Mouse (Mus musculus) 416B (cell line): Measurements from ENCODE around the gene Chst5.
A peak's percentile ranks its signal among the peaks of the same experiment; 100 is the strongest.
"Not testable (repeated sequence)": the region's sequence is repeated elsewhere in the genome, so short reads cannot be mapped to it uniquely, and the experiment has no call there.

Source experiments
- DNase-seq: peaks from one replicate; pipeline ENCODE4 v3.0.0; 2011; ENCODE audit warnings: low read depth

Gene Chst5

DNA sequence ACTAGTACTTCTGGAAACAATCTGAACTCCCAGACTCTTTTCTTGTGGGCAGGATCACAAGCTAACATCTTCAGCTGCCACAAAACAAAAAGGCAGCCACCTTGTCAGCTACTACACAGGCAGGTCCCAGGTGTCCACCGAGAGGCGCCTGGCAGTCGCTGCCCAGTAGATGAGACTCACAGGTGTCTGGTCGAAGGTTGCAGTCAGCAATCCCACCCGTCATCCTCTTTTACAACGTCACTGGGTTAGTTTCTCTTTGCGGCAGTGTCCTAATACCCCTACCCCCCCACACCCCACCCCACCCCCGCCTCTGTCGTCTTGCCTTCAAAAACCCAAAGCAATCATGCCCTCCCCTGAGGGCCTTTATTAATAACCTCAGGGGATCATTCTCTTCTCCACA lies 34.5 kb downstream of the Chst5 start:
- DNase-seq = no peak

DNA sequence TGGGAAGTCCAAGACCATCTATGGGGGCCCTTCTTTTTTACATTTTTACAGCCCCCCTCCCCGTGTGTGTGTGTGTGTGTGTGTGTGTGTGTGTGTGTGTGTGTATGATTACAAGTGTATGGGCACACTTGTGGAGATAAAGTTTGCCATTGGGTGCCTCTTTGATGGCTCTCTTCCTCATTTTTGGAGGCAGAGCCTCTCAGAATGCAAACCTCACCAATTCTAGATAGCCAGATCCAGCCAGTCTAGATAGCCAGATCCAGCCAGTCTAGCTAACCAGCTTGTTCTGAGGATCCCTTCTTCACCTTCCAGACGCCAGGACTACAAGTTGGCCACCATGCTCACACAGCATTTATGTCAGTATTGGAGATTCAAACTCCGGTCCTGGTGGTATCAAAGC lies 39.0 kb downstream of the Chst5 start:
- DNase-seq = no peak

- DNase-seq = no peak
Observed at GRCm38 (mm10) chr8:111870379-111870778, 39.9 kb downstream of the Chst5 start.

DNA sequence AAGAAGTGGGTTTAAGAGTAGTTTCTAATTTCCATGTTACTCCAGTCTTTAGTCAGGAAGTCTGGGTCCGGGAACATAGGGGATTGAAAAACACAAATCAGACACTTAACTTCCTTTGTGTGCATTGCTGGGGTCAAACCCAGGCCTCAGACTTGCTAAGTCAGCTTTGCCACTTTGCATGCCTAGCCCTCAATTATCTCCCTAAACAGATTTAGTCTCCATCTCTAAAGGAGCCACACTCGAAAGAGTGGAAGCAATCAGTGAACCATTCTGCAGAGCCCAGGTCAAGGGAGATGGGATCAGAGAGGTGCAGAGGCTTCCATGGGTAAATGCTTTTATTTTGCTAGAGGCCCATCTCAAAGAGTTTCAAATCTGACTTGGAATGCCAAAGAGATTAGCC lies 41.6 kb downstream of the Chst5 start:
- no peak for DNase-seq

DNA sequence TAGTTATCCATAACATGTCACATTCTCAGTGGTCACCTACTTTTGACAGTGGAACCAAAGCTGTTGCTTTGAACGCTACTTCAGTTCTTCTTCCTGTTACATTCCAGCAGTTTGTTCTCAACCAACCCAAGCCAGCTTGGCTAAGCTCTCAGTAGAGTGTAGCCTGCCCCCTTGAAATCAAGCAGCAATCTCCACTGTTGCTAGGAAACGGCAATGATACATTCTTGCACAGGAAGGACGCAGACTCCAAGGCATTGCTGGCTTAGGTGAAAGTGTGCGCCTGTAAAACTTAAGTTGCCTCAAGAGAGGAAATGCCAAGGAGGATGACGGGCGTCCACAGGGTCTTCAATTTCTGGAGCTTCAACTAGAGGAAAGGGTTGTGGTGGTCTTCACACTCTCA lies 44.4 kb downstream of the Chst5 start:
- no peak for DNase-seq

- DNase-seq = peak; percentile 40
Observed at GRCm38 (mm10) chr8:111865130-111865852, 45.0 kb downstream of the Chst5 start.

DNA sequence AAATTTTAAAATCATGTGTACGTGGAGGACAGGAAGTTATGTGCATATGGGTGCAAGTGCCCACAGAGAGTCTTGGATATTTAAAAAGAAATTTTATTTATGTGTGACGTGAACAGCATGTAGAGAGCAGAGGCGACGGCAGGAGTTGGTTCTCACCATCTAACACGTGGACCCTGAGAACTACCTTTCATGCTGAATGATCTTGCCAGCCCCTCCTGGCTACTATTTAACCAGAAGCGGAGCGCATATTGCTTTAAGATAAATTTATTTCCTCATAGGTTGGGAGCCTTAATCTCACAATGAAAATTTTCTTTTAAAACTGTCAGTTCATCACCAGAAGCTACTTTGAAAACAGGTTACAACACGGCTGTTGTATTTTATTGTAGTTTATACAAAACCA lies 45.6 kb downstream of the Chst5 start:
- DNase-seq = no peak

GRCm38 (mm10) chr8:111863280-111863679 lies 47.0 kb downstream of the Chst5 start:
- DNase-seq = peak; percentile 80

- DNase-seq = no peak
Observed at GRCm38 (mm10) chr8:111855977-111856376, 54.3 kb downstream of the Chst5 start.

DNA sequence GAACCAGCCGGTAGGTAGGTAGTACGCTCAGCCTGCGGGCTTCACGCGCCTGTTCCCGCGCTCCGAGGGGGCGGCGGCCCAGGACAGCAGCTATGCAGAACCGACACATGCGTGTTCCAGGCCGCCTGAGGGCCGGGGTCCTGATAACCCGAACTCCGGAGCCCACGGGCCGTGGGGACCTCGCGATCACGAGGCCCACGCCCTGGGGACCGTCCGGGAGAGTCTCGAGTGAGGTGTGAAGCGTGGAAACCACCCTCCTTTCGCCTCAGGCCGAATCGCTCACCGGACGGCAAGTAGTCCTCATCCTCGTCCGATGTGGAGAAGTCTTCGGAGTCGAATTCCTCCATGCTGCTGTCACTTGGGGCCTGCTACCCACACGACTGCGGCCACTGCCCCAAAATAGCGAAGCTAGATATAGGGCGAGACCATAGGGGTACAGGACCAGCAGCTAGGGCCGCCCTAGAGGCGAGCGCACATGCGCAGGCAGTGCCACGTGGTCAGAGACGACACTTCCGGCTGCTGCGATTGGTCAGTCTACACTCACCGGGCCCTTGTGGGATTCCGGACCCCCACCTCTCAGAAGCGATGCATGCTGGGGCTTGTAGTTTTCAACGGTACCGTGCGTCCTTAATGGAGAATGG lies 56.3 kb downstream of the Chst5 start, which contains the start of gene Cfdp1:
Gene Cfdp1, minus strand, starts transcription at position 431 of the 641 bp plus-strand sequence.
- DNase-seq = peak; percentile 97

DNA sequence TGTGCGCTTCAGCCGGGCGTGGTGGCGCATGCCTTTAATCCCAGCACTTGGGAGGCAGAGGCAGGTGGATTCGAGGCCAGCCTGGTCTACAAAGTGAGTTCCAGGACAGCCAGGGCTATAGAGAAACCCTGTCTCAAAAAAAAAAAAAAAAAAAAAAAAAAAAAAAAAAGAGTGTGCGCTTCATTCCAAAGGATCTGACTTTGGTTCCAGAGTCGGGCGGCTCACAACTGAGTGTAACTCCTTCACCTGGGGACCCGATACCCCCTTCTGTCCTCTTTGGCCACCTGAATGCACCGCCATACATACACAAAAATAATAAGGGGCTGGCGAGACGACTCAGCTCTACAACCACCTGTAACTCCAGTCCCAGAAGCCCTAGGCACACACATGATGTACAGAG lies 57.0 kb downstream of the Chst5 start:
- DNase-seq = not testable (repeated sequence)

DNA sequence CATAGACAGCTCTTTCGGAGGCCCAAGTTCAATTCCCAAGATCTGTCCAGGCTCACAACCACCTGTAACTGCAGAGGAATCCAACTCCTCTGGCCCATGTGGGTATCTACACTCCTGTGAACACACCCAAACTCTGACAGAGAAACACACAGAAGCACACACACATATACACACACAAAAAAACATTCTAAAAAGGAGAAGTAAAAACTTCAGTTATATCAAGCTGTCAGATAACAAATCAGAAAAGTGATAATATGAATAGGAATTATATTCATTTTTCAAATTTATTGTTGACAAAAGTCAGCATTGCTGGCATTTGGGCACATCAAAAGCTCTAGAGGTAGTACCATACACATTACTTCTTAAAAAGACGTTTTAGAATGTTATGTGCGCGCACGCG lies 63.5 kb downstream of the Chst5 start:
- no peak for DNase-seq
